Mouse (Mus musculus) C2C12 (cell line): ENCODE measurements around the gene Wipf2. TPM values are rescaled to one million over a fixed set of nuclear protein-coding genes. Genes with fewer than 3 reads are reported as not detected.

Experiments used
- H3K27me3 ChIP-seq: one replicate; pipeline ENCODE4 v1.6.1; 2011; ENCODE audit not compliant: control insufficient read depth, insufficient read depth, insufficient read length
- H3K36me3 ChIP-seq: one replicate; pipeline ENCODE4 v1.6.1; 2011; ENCODE audit not compliant: control insufficient read depth, insufficient read depth
- H3K4me3 ChIP-seq: one replicate; pipeline ENCODE4 v1.5.1; 2011; ENCODE audit warnings: mild to moderate bottlenecking, control low read depth; ENCODE audit not compliant: poor library complexity, insufficient read depth, severe bottlenecking
- H3K79me2 ChIP-seq: one replicate; pipeline ENCODE4 v1.6.1; 2011; ENCODE audit not compliant: control insufficient read depth, insufficient read depth
- H3K79me3 ChIP-seq: one replicate; pipeline ENCODE4 v1.6.1; 2011; ENCODE audit warnings: low read depth, control low read depth
- H3ac ChIP-seq: one replicate; pipeline ENCODE3; 2011; ENCODE audit warnings: low read depth; ENCODE audit not compliant: control insufficient read depth, insufficient read length
- CEBPB ChIP-seq: IDR thresholded peaks from one replicate; pipeline ENCODE4 v1.6.1; 2011; ENCODE audit warnings: low read depth, mild to moderate bottlenecking, control low read depth, moderate library complexity
- CTCF ChIP-seq: IDR thresholded peaks from one replicate; pipeline ENCODE4 v1.5.1; 2011; ENCODE audit not compliant: control insufficient read depth, insufficient read depth, insufficient read length
- FOSL1 ChIP-seq: IDR thresholded peaks from one replicate; pipeline ENCODE4 v1.8.0; 2011; ENCODE audit warnings: mild to moderate bottlenecking, low read length; ENCODE audit not compliant: poor library complexity, insufficient read depth, severe bottlenecking
- MAX ChIP-seq: IDR thresholded peaks from one replicate; pipeline ENCODE4 v1.6.1; 2011; ENCODE audit warnings: mild to moderate bottlenecking, control low read depth
- MYOD1 ChIP-seq: IDR thresholded peaks from one replicate; pipeline ENCODE4 v1.6.1; 2011; ENCODE audit warnings: low read depth; ENCODE audit not compliant: control insufficient read depth, insufficient read length
- MYOG ChIP-seq: IDR thresholded peaks from one replicate; pipeline ENCODE4 v1.6.1; 2011; ENCODE audit not compliant: control insufficient read depth, insufficient read length; ENCODE audit errors: extremely low read depth
- USF1 ChIP-seq: IDR thresholded peaks from one replicate; pipeline ENCODE4 v1.6.1; 2011; ENCODE audit warnings: low read depth, mild to moderate bottlenecking, control low read depth, moderate library complexity
- polyA plus RNA-seq: library from polyadenylated mRNA; unstranded; fragments of >200 nt; fragmentation: generic; extraction: Trizol; gene quantifications from one replicate; pipeline ENCODE4 v1.2.1, GENCODE M21; 2012; ENCODE audit warnings: missing spikeins

Gene Wipf2
- polyA plus RNA-seq, 1 experiment: 4.5 TPM

DNA sequence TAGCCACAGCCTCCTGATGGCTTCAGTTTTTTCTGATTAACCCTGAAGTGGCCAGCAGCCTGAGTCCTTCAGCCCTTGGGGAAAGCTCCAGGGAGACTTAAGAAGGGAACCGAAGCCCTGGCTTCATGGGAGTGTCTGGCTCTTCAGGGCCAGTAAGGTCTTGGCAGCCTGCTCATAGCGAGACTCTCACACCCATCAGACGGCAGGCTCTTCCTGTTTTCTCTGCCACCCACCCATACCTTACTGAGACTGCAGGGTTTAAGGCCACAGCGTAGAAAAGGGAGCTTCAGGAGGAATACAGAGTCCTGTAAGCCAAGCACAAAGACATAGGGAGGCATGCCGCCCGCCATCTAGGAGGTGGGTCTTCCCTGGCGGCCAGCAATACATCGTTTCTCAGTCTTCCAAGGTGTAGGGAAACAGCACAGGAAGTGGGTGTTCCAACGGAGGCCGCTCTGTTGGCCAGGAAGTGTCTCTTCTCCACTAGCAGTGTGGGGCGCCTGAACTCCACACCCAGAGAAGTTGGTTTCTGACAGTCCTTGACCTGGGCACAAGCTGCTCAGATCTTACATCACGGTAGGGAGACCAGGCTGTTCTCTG is 37.2 kb downstream of the Wipf2 start:
- H3K79me2 ChIP-seq: no peaks in the 10 kb centered on the region
- TF ChIP-seq MAX (no peak), CTCF (no peak), MYOG (no peak), USF1 (no peak)
- H3ac ChIP-seq: no peak overlapping the region
- H3K27me3 ChIP-seq: no peaks in the 10 kb centered on the region
- H3K36me3 ChIP-seq: peaks cover 66% of the 10 kb centered on the region
- no peaks in the 10 kb centered on the region for H3K79me3 ChIP-seq
- H3K4me3 ChIP-seq: no peak overlapping the region

DNA sequence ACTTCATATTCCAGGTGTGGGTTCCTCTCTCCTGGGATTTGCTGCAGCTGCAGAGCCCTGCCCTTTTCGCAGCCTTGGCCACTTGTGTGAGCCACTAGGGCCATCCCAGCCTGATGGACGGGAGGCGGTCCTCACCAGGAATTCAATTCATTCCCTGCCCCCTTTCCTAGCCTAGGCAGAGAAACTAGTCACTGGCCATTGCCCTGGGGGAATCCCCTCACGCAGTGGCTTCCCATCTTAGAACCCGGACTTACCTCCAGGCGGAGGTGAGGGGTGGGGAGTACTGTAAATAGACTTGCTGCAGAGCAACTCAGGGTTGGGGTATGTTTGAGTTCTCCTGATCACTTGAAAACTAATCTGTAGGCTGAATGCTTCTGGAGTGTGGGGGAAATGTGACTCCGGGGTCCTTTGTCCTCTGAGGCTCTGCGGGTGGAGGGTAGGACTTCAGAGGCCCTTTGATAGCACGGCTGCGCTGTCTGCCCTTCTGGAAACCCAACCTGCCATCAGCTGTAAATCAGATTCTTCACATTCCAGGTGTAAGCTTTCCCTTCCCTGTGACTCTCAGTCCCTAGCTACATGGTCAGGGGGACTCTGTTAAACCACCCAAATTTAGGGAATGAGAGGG is 39.3 kb downstream of the Wipf2 start:
- Histone ChIP-seq H3ac (no peak overlapping the region), H3K27me3 (no peaks in the 10 kb centered on the region), H3K79me3 (no peaks in the 10 kb centered on the region), H3K4me3 (no peak overlapping the region), H3K36me3 (peaks cover 55% of the 10 kb centered on the region), H3K79me2 (no peaks in the 10 kb centered on the region)
- no peak for TF ChIP-seq USF1
- TF ChIP-seq MYOD1: no peak
- TF ChIP-seq MAX: no peak
- TF ChIP-seq FOSL1: no peak
- TF ChIP-seq MYOG: no peak
- no peak for TF ChIP-seq CEBPB
- no peak for TF ChIP-seq CTCF

DNA sequence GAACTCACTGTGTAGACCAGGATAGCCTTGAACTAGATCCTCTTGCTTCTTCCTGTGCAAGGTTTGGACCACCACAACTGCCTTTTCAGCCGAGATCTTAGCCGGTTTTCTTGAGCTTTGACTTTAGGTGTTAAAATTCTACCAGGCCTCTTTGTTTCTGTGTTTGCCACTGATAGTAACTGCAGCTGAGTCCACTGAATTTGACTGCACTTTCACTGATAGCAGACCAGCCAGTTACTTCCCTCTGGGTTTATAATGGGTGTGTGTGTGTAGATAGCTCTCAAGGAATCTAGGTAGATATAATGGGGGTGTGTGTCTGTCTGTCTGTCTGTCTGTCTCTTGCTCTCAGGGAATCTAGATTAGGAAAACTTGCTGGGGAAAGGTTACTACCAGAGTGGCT is 41.1 kb downstream of the Wipf2 start:
- H3K79me3 ChIP-seq: peaks cover 14% of the 10 kb centered on the region
- H3K79me2 ChIP-seq: peaks cover 17% of the 10 kb centered on the region
- TF ChIP-seq MYOD1 (no peak), USF1 (no peak), CTCF (no peak), FOSL1 (no peak), MYOG (no peak), MAX (no peak), CEBPB (no peak)
- no peak overlapping the region for H3K4me3 ChIP-seq
- no peaks in the 10 kb centered on the region for H3K27me3 ChIP-seq
- no peak overlapping the region for H3ac ChIP-seq
- H3K36me3 ChIP-seq: peaks cover 53% of the 10 kb centered on the region

DNA sequence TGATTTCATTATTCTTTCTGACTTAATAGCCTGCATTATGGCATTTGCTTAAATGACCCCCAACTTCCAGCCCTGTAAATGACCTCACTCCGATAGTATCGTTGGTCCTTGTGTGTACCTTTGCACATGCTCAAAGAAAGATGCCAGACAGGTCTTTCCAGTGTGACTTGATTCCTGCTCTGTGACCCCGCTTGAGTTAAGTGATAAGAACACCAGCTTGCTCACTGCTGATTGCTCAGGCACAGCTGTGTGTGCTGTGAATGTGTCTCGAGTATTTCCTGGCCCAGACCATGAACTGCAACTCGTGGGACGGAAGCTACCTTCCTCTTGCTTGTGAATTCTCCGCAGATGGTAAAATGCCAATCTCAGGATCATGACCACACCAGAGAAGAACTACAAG is 41.6 kb downstream of the Wipf2 start:
- peaks cover 51% of the 10 kb centered on the region for H3K36me3 ChIP-seq
- H3K4me3 ChIP-seq: no peak overlapping the region
- TF ChIP-seq USF1 (no peak), MYOD1 (no peak), MYOG (no peak), CEBPB (no peak), CTCF (no peak), FOSL1 (no peak), MAX (no peak)
- no peaks in the 10 kb centered on the region for H3K27me3 ChIP-seq
- peaks cover 22% of the 10 kb centered on the region for H3K79me2 ChIP-seq
- no peak overlapping the region for H3ac ChIP-seq
- H3K79me3 ChIP-seq: peaks cover 15% of the 10 kb centered on the region

- Histone ChIP-seq H3K79me2 (peaks cover 28% of the 10 kb centered on the region), H3ac (no peak overlapping the region), H3K27me3 (no peaks in the 10 kb centered on the region), H3K36me3 (peaks cover 51% of the 10 kb centered on the region), H3K79me3 (peaks cover 21% of the 10 kb centered on the region), H3K4me3 (no peak overlapping the region)
- TF ChIP-seq CTCF: no peak
- TF ChIP-seq USF1: no peak
- TF ChIP-seq MYOG: no peak
- TF ChIP-seq MYOD1: no peak
- no peak for TF ChIP-seq FOSL1
- no peak for TF ChIP-seq CEBPB
- TF ChIP-seq MAX: no peak
These were observed 42.1 kb downstream of the Wipf2 start for GRCm38 (mm10) chr11:98905583-98905982.

- no peak for TF ChIP-seq MAX
- no peak for TF ChIP-seq FOSL1
- no peak for TF ChIP-seq MYOD1
- no peak for TF ChIP-seq CEBPB
- no peak for TF ChIP-seq CTCF
- no peak for TF ChIP-seq MYOG
- no peak for TF ChIP-seq USF1
- Histone ChIP-seq H3ac (no peak overlapping the region), H3K79me3 (peaks cover 21% of the 10 kb centered on the region), H3K27me3 (no peaks in the 10 kb centered on the region), H3K4me3 (no peak overlapping the region), H3K79me2 (peaks cover 42% of the 10 kb centered on the region), H3K36me3 (peaks cover 52% of the 10 kb centered on the region)
These were observed 43.6 kb downstream of the Wipf2 start for GRCm38 (mm10) chr11:98907063-98907436.
